Mouse (Mus musculus) thymus, adult 2 months (tissue): ENCODE measurements around the gene Rcsd1. TPM values are rescaled to one million over a fixed set of nuclear protein-coding genes. Genes with fewer than 3 reads are reported as not detected.

ENCODE experiments used
- DNase-seq: peaks from one replicate; pipeline ENCODE4 v3.0.0; 2021
- H3K27ac ChIP-seq: fragments of 200-500 bp; 2 replicates; pipeline ENCODE4 v1.5.1; 2012; ENCODE audit warnings: low read length, control low read depth; ENCODE audit not compliant: control insufficient read depth, insufficient read depth
- H3K27me3 ChIP-seq: fragments of 200-500 bp; 2 replicates; pipeline ENCODE4 v1.6.1; 2012; ENCODE audit warnings: mild to moderate bottlenecking, low read length, moderate library complexity, mixed read lengths; ENCODE audit not compliant: control insufficient read depth, insufficient read depth
- H3K36me3 ChIP-seq: fragments of 200-500 bp; 2 replicates; pipeline ENCODE4 v1.6.1; 2012; ENCODE audit warnings: mild to moderate bottlenecking, low read length, moderate library complexity; ENCODE audit not compliant: control insufficient read depth, insufficient read depth
- H3K4me1 ChIP-seq: fragments of 200-500 bp; replicated peaks from 2 replicates; pipeline ENCODE4 v1.6.1; 2012; ENCODE audit warnings: low read length; ENCODE audit not compliant: control insufficient read depth, insufficient read depth
- H3K4me3 ChIP-seq: fragments of 200-500 bp; 2 replicates; pipeline ENCODE4 v1.5.1; 2012; ENCODE audit warnings: mild to moderate bottlenecking, low read length, control low read depth, moderate library complexity; ENCODE audit not compliant: control insufficient read depth, insufficient read depth
- CTCF ChIP-seq: fragments of 200-500 bp; IDR thresholded peaks from 2 replicates; pipeline ENCODE4 v1.5.1; 2012; ENCODE audit warnings: mild to moderate bottlenecking, control low read depth, low read length, moderate library complexity, borderline replicate concordance; ENCODE audit not compliant: control insufficient read depth, poor library complexity, insufficient read depth; ENCODE audit errors: extremely low read depth
- POLR2A ChIP-seq: fragments of 200-500 bp; IDR thresholded peaks from 2 replicates; pipeline ENCODE4 v1.6.1; 2012; ENCODE audit warnings: mild to moderate bottlenecking, low read length, control low read depth, moderate library complexity; ENCODE audit not compliant: control insufficient read depth, poor library complexity, insufficient read depth; ENCODE audit errors: extremely low read depth
- WGBS: fragments of 180-500 bp; shearing (Covaris S2); methylation state at CpG from one replicate; pipeline ENCODE4 v1.1.7; 2018; 5-methylcytosine and 5-hydroxymethylcytosine counted together
- polyA plus RNA-seq: library from polyadenylated mRNA; depleted of rRNA; stranded (reverse); fragments of >200 nt; gene quantifications from 2 replicates; pipeline ENCODE4 v1.2.3, GENCODE M21; 2012

Rcsd1 gene
- polyA plus RNA-seq, 1 experiment = 249 TPM

DNA sequence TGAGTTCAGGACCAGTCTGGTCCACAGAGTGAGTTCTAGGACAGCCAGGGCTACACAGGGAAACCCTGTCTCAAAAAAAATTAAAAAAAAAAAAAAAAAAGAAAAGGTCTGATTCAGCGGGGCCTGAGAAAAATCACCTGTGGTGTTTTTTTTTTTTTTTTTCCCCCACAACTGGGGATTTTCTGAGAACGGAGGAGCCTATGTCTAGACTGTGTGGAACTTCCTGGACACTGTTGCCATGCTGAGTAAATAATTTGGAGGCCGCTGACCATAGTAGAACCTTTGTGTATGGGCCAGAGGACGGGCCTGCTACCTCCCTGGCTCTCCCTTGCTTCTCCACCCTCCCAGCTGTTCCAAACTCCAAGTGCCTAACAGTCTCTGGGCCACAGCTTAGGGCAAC lies 40.7 kb downstream of the Rcsd1 start:
- WGBS = 75% methylated on average over 4 of the region's 4 CpGs
- 0 out of 2 replicates have a peak, but pooled peaks cover 3% of the 10 kb centered on the region for H3K4me1 ChIP-seq
- no peaks in the 10 kb centered on the region for H3K27me3 ChIP-seq
- no peak overlapping the region for H3K4me3 ChIP-seq
- TF ChIP-seq CTCF (no peak), POLR2A (no peak)
- peaks cover 37% of the 10 kb centered on the region for H3K36me3 ChIP-seq
- H3K27ac ChIP-seq = no peak overlapping the region
- DNase-seq = no peak

DNA sequence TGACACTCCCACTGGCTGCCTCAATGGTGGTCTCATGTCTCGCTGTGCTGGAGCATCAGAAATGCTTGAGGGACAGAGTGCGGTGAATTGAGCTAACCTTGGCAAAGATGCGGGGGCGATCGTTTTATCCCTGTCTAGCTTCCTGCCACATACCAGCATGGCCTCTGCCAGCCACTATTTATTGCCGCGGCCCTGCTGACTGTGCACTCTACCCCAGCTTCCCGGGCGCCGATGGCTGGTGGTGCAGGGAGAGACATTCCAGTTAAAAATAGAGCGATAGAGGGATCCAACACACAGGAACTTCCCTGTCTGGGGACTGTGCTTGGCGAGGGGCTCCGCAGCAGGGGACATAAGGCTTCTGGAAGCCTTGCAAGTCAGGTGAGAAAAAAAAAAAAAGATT lies 42.2 kb downstream of the Rcsd1 start:
- no peak for TF ChIP-seq CTCF
- TF ChIP-seq POLR2A = no peak
- Histone ChIP-seq H3K36me3 (peaks cover 52% of the 10 kb centered on the region), H3K4me1 (0 out of 2 replicates have a peak, but pooled peaks cover 3% of the 10 kb centered on the region), H3K4me3 (no peak overlapping the region), H3K27ac (no peak overlapping the region), H3K27me3 (no peaks in the 10 kb centered on the region)
- no peak for DNase-seq
- WGBS = 95% methylated on average over 13 of the region's 13 CpGs

DNA sequence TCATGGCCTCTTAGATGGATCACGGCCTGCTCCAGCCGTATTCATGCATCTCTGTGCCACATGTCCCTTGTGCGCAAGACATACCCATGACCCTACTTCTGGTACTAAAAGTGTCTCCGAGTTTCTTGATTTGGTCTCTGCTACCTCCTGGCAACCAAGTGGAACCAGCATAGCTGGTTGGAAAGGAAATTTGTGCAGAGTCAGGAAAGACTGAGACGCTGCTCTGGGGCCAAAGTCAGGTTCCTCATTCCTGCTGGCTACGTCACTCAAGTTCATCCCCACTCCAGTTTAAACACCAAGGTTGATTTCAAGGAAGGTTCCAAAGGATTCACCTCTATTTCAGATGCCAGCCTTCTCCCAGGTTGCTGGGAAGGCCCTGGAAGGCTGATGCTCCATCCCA lies 42.6 kb downstream of the Rcsd1 start:
- Histone ChIP-seq H3K36me3 (peaks cover 56% of the 10 kb centered on the region), H3K27ac (no peak overlapping the region), H3K4me1 (0 out of 2 replicates have a peak, but pooled peaks cover 3% of the 10 kb centered on the region), H3K27me3 (no peaks in the 10 kb centered on the region), H3K4me3 (no peak overlapping the region)
- no peak for TF ChIP-seq POLR2A
- no peak for TF ChIP-seq CTCF
- 89% methylated on average over 6 of the region's 6 CpGs for WGBS
- no peak for DNase-seq

DNA sequence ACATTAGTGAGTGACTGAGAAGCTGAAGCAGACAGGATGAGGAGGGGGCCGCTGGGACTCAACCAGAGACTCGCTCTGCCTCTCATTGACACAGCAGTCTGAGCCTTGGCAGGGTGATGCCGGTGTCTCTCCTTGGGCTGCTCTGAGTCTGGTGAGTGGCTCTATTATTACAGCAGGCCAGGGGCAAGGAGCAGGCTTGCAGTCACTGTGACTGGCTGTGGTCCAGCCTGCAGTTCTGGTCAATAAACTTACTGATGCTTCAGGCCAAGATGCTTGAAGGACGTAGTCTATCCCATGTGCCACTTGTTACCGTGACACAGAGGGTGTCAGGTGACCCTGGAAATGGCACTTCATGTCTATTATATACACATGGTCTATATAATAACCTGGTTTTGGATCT lies 43.8 kb downstream of the Rcsd1 start:
- Histone ChIP-seq H3K4me3 (no peak overlapping the region), H3K27ac (no peak overlapping the region), H3K27me3 (no peaks in the 10 kb centered on the region), H3K4me1 (0 out of 2 replicates have a peak, but pooled peaks cover 3% of the 10 kb centered on the region), H3K36me3 (peaks cover 65% of the 10 kb centered on the region)
- no peak for TF ChIP-seq CTCF
- TF ChIP-seq POLR2A = no peak
- WGBS = 95% methylated on average over 5 of the region's 5 CpGs
- DNase-seq = no peak

DNA sequence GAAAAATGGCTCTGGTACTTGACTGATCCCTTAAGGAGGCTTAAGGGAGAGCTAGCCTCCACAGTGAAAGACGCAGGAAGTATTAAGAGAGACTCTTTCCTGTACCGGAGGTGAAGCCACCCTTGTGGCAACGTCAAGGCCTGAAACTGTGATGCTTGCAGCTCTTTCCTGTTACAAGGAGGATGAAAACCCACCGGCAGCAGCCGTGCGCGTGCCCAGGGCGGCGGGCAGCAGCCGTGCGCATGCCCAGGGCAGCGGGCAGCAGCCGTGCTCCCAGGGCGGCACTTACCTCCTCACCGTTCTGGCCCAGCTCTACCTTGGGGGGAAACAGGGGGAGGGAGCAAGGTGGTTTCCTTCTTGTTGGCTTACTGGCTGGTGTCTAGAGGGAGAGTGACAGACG lies 46.3 kb downstream of the Rcsd1 start:
- TF ChIP-seq CTCF (no peak), POLR2A (no peak)
- Histone ChIP-seq H3K27ac (no peak overlapping the region), H3K36me3 (peaks cover 68% of the 10 kb centered on the region), H3K4me3 (no peak overlapping the region), H3K4me1 (0 out of 2 replicates have a peak, but pooled peaks cover 3% of the 10 kb centered on the region), H3K27me3 (no peaks in the 10 kb centered on the region)
- WGBS = 91% methylated on average over 16 of the region's 16 CpGs
- DNase-seq = no peak

DNA sequence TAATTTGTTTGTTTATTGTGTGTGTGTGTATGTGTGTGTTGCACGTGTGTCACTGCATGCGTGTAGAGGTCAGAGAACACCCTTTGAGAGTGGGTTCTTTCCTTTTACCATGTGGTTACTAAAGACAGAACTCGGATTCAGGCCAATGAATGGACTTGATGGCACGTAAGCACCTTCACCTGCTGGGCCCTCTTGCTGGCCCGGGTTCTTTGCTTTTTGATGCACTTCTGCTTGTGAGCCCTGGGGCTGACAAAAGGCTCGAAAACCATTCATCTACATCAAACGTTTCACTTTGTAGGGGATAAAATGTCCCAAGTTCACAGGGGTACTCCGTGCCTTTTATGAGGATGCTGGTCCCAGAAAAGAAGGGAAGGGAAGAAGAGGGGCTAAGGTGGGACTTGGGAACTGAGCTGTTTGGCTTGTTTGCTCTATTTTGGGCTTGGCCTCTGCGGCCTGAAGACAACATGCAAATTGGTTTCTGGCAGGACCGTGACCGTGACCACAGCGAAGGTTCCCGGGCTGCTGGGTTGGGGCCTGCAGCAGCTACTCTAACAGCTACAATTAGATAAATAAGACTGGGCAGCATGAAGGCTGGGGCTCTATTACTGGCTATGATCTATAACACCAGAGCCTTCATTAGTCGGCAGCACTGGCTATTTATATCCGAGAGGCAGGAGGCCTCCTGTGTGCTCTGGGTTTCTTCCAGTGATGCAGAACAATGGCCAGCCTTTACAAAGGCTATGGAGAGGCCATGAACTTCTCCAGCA lies 46.9 kb downstream of the Rcsd1 start:
- no peak overlapping the region for H3K4me3 ChIP-seq
- no peak for DNase-seq
- no peak for TF ChIP-seq CTCF
- TF ChIP-seq POLR2A = no peak
- WGBS = 94% methylated on average over 15 of the region's 15 CpGs
- H3K4me1 ChIP-seq = 0 out of 2 replicates have a peak, but pooled peaks cover 3% of the 10 kb centered on the region
- H3K27me3 ChIP-seq = no peaks in the 10 kb centered on the region; the same call in 1 of the 2 replicates
- H3K27ac ChIP-seq = no peak overlapping the region
- peaks cover 71% of the 10 kb centered on the region for H3K36me3 ChIP-seq
